Mouse (Mus musculus): ENCODE measurements around the gene Ccnb2.
"Not testable (repeated sequence)": the region's sequence is repeated elsewhere in the genome, so short reads cannot be mapped to it uniquely, and the experiment has no call there.

Ccnb2 gene

GRCm38 (mm10) chr9:70421257-70422056, at the start of gene Ccnb2:
Gene Ccnb2, minus strand, starts transcription at chr9:70421547.
- DNase-seq (ENCODE audit: low spot score): peak; percentile 90

DNA sequence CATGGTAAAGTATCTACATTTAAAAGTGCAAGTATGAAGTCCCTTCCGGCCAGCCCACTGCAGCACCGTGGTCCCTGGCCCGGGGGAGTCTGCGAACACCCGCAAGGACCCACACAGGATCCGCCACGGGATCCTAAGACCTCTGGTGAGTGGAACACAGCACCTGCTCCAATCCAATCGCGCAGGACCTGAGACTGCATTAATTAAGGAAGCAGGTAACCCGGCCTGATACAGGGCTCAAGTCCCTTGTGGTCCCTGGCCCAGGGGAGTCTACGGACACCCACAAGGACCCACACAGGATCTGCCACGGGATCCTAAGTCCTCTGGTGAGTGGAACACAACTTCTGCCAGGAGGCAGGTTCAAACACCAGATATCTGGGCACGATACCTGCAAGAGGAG, 41.7 kb upstream of the Ccnb2 start:
- not testable (repeated sequence) for DNase-seq (ENCODE audit: low spot score)

GRCm38 (mm10) chr9:70452371-70452770, 31.0 kb upstream of the Ccnb2 start:
- DNase-seq (ENCODE audit: low spot score): no peak

DNA sequence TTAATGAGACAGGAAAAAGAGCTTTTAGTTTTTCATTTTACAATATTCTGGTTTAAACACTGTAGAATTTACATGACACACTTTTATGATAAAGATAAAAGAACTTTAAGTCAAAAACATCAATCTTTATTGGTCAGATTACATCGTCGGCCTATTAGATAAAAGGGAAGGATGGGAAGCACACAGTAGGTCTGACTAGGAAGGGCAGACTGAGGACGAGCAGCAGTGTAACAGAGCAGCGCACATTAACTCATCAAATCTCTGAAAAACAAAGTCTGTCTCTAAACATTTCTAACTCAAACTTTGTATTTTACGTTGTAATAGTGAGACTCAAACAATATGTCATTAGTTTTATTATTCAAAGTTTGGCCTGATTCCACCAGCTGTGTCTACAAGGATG, 27.7 kb upstream of the Ccnb2 start:
- no peak for DNase-seq (ENCODE audit: low spot score)

DNA sequence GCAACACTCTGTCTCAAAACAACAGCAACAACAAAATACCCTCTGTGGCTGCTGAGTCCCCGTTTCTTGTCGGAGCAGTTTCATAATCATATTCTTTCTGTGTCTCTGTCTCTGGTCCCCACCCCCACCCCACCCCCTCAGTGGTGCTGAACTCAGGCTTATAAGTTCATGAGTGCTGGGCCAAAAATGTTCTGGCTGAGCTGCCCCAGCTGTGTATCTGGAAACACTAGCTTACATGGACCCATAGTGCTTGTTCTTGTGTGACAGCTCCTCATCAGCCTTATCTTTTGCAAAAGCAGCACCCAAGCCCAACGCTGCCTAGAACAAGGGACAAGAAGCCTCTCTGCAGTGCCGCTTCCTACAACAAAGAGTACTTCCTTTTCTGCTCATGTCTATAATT, 18.6 kb upstream of the Ccnb2 start:
- peak; percentile 21 for DNase-seq (ENCODE audit: low spot score)

- no peak for DNase-seq (ENCODE audit: low spot score)
Measured at GRCm38 (mm10) chr9:70422661-70423060, 1.3 kb upstream of the Ccnb2 start.

- DNase-seq (ENCODE audit: low spot score): no peak
Measured at GRCm38 (mm10) chr9:70416412-70416811, 4.9 kb downstream of the Ccnb2 start.

- DNase-seq (ENCODE audit: low spot score): no peak
Measured at GRCm38 (mm10) chr9:70413038-70413437, 8.3 kb downstream of the Ccnb2 start.

DNA sequence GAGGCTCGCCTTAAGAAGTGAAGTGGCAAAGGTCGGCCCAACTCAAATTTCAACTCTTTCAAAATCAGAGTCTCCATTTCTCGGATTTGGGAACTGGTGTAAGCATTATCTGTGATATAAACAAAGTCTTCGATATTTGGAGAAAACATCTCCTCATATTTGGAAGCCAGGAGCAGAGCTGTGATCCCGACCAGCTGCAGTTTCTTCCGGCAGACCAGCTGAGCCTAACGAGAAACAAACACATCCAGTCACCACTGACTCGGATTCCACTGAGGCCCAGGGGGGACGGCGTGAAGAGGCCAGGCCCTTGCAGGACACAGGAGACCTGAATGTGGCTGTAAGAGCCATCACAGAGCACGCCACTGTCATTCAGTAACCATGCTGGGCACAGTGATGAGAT, 10.7 kb downstream of the Ccnb2 start:
- no peak for DNase-seq (ENCODE audit: low spot score)

GRCm38 (mm10) chr9:70409743-70410142, 11.6 kb downstream of the Ccnb2 start:
- DNase-seq (ENCODE audit: low spot score): no peak

DNA sequence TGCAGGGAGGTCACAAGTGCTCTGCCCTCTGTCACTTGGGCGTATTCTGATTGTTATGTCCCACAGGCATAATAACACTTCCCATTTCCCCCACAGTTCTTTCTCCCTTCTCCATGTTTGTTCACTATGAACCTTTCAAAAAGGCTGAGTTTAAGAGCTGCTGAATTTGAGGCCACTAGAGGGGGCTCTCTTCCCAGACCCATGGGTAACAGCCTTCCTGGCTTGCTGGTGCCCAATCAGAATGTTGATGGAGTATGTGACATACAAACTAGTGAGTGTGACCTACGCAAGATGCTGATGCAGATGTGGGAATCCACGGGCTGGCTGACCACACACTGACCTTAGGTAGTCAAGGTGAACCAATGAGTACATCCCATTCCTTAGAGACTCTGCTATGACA, 12.6 kb downstream of the Ccnb2 start:
- DNase-seq (ENCODE audit: low spot score): peak; percentile 25

GRCm38 (mm10) chr9:70406596-70406995, 14.8 kb downstream of the Ccnb2 start:
- no peak for DNase-seq (ENCODE audit: low spot score)

DNA sequence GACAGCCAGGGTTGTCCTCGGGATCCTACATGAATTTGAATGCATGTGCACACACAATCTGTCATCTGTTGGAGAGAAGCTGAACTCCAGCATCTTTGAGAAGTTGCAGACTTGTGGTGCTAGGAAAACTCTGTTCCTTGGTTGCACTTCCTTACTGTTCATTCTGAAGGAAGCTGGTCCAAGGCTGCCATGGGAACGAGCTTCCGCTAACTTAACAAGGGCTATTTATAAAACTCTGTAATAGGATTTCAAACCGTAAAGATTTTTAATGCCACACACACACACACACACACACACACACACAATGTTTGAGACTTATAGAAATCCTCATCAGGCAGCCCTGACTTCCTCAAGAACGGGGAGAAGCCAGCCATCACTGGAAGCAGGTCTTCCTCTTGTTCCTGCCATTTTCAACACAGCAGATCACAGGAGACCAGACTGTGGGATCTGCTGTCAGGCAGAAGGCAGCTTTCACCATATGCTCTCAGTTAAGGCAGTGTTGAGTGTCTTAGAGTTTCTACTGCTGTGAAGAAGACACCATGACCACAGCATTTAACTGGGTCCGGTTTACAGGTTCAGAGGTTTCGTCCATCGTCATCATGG, 19.3 kb downstream of the Ccnb2 start:
- DNase-seq (ENCODE audit: low spot score): no peak

DNA sequence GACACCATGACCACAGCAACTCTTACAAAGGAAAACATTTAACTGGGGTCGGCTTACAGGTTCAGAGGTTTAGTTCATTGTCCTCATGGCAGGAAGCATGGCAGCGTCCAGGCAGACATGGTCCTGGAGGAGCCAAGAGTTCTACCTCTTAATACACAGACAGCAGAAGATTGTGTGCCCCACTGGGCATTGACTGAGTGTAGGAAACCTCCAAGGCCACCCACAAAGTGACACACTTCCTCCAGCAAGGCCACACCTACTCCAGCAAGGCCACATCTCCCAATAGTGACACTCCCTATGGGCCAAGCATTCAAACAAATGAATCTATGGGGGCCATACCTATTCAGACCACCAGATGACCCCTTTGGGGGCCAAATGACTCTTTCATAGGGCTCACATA, 25.3 kb downstream of the Ccnb2 start:
- DNase-seq (ENCODE audit: low spot score): no peak

GRCm38 (mm10) chr9:70395617-70396016, 25.7 kb downstream of the Ccnb2 start:
- DNase-seq (ENCODE audit: low spot score): no peak

GRCm38 (mm10) chr9:70392563-70392907, 28.8 kb downstream of the Ccnb2 start:
- peak; percentile 26 for DNase-seq (ENCODE audit: low spot score)

GRCm38 (mm10) chr9:70391660-70392562, 29.4 kb downstream of the Ccnb2 start:
- no peak for DNase-seq (ENCODE audit: low spot score)

DNA sequence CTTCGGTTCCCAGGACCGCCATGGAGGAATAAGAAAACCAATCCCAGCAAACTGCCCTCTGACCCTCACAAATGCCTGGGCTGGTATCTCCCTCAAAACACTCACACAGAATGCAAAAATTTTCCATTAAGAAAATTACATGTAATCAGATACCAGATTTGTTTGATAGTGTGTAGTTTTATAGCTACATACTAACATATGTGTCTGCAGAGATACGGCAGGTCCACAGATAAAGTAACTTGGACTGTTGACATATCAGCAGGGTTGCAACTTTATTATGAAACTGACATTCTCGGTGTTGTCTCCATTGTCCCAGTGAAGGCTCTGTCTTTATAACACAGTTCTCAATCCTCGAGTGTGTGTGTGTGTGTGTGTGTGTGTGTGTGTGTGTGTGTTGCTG, 30.3 kb downstream of the Ccnb2 start:
- no peak for DNase-seq (ENCODE audit: low spot score)

DNA sequence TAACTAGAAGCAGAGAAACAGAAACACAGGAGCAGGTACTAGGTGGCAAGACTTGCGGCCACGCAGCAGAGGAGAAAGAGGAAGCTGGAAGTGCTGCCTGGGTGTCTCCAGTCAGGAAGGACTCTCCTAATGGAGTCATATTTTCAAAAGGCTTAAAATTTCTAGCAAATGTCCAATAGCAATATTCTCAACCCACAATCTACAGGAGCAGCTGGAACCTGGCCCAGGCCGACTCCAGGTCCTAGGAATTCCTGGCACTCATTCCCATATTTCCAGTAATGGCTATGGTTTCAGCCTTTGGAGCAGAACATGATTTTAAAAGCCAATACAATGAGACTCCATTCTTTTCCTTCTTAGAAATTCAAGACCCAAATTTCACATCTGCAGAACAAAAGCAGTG, 31.8 kb downstream of the Ccnb2 start:
- no peak for DNase-seq (ENCODE audit: low spot score)

DNA sequence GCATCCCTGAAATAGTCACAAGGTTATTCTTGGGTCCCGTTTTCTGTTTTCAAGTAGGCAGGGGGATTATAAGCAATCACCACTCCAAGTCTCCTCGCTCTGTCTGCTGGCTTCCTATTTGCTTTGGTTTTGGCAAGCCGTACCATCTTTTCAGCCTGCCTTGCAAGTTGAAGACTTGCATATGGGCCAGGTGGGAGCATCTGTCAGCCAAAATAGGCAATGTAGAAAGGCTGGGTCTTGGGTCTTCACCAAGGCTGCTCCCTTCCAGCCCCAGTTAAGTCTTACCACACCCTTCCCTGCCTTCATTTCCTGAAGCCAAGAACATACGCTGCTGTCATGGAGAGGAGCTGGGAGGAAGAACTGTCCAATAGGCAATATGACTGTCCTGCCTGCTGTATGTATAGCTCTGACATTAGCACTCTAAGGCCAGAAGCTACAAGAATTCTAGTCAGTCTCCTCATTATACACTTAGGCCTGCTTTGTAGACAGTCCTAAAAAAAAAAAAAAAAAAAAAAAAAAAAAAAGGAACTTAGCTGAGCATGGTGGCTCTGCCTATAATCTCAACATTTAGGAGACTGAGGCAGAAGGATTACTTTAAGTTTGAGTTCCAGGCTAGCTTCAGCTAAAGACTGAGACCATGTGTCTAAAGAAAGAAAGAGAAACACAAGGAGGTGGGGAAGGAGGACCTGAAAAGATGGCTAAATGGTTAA, 33.8 kb downstream of the Ccnb2 start:
- no peak for DNase-seq (ENCODE audit: low spot score)

DNA sequence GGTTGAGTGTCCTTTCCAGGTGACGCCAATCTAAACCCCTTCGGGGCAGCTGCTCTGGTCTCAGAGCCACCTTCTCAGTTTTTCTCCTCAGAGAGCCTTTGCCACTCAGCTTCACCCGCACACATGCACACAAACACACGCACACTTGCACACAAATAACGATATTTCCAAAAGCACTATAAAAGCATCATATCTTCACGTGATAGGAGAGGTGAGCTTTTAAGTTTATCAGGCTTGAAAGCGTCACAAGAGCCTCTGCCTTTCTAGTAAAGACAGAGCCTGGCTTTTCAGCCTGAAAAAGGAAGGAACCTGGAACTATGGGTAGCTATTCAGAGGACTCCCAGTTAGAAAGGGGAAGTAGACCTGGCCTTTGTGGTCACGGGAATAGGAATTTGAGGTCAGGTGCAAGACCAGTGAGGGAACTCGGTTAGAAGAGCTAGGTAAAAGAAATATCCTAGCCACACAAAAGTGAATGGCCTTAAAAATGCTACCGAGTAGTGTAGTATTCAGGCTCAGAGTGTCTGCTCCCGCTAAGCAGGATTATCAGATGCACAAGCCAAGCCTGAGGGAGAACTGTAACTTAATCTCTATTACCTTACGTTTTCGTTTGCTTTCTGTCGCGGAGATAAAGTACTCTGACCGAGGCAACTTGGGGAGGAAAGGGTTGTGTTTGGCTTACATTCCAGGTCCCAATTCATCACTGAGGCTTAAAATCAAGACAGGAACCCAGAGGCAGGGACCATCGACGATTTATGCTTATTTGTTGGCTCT, 36.2 kb downstream of the Ccnb2 start:
- no peak for DNase-seq (ENCODE audit: low spot score)
